Mouse (Mus musculus): ENCODE measurements at regions not wholly inside any gene's neighbourhood (a gene's known extent, or its start where the extent isn't known, plus 50 kb on each side); places are given as distances from the start of the nearest gene placed in this dataset.

GRCm38 (mm10) chr1:183717060-183717459, 296.0 kb upstream of the Dusp10 start:
- DNase-seq (ENCODE audit: low spot score in 2 of 2): no peak

GRCm38 (mm10) chr1:183749126-183749525, 264.0 kb upstream of the Dusp10 start:
- no peak for DNase-seq (ENCODE audit: low spot score in 2 of 2)

- DNase-seq (ENCODE audit: low spot score in 2 of 2): no peak
Observed at GRCm38 (mm10) chr1:183754500-183754899, 258.6 kb upstream of the Dusp10 start.

GRCm38 (mm10) chr1:183756716-183757115, 256.4 kb upstream of the Dusp10 start:
- DNase-seq (ENCODE audit: low spot score in 2 of 2): no peak

- no peak for DNase-seq (ENCODE audit: low spot score in 2 of 2)
Observed at GRCm38 (mm10) chr1:183763864-183764726, 249.0 kb upstream of the Dusp10 start.

GRCm38 (mm10) chr1:183772844-183773243, 240.3 kb upstream of the Dusp10 start:
- no peak for DNase-seq (ENCODE audit: low spot score in 2 of 2)

GRCm38 (mm10) chr1:183780180-183780579, 232.9 kb upstream of the Dusp10 start:
- no peak for DNase-seq (ENCODE audit: low spot score in 2 of 2)

GRCm38 (mm10) chr1:183780779-183781178, 232.3 kb upstream of the Dusp10 start:
- DNase-seq (ENCODE audit: low spot score in 2 of 2): no peak

GRCm38 (mm10) chr1:183783440-183784130, 229.5 kb upstream of the Dusp10 start:
- DNase-seq (ENCODE audit: low spot score in 2 of 2): no peak

GRCm38 (mm10) chr1:183792230-183792813, 220.8 kb upstream of the Dusp10 start:
- no peak for DNase-seq (ENCODE audit: low spot score in 2 of 2)

- no peak for DNase-seq (ENCODE audit: low spot score in 2 of 2)
Observed at GRCm38 (mm10) chr1:183793324-183793723, 219.8 kb upstream of the Dusp10 start.

- peak in 1 of 2 experiments; percentile 39 for DNase-seq (ENCODE audit: low spot score in 2 of 2)
Observed at GRCm38 (mm10) chr1:183793913-183794445, 219.1 kb upstream of the Dusp10 start.

- no peak for DNase-seq (ENCODE audit: low spot score in 2 of 2)
Observed at GRCm38 (mm10) chr1:183802351-183802750, 210.8 kb upstream of the Dusp10 start.

GRCm38 (mm10) chr1:183803357-183803756, 209.7 kb upstream of the Dusp10 start:
- DNase-seq (ENCODE audit: low spot score in 2 of 2): no peak

GRCm38 (mm10) chr1:183803826-183804225, 209.3 kb upstream of the Dusp10 start:
- DNase-seq (ENCODE audit: low spot score in 2 of 2): no peak

GRCm38 (mm10) chr1:183804295-183804694, 208.8 kb upstream of the Dusp10 start:
- no peak for DNase-seq (ENCODE audit: low spot score in 2 of 2)

GRCm38 (mm10) chr1:183806864-183807730, 206.0 kb upstream of the Dusp10 start:
- no peak for DNase-seq (ENCODE audit: low spot score in 2 of 2)

GRCm38 (mm10) chr1:183808168-183808567, 204.9 kb upstream of the Dusp10 start:
- DNase-seq (ENCODE audit: low spot score in 2 of 2): no peak

- peak; percentile 39 to 58 for DNase-seq (ENCODE audit: low spot score in 2 of 2)
Observed at GRCm38 (mm10) chr1:183820555-183820954, 192.5 kb upstream of the Dusp10 start.

GRCm38 (mm10) chr1:183826300-183826699, 186.8 kb upstream of the Dusp10 start:
- no peak for DNase-seq (ENCODE audit: low spot score in 2 of 2)

GRCm38 (mm10) chr1:183845135-183845534, 168.0 kb upstream of the Dusp10 start:
- DNase-seq (ENCODE audit: low spot score in 2 of 2): no peak

Measured in right cerebral cortex, postnatal 10 days (tissue).